Mouse (Mus musculus) olfactory bulb, adult 2 months (tissue): ENCODE results near the gene Nod1.

ENCODE experiments used
- CTCF ChIP-seq: fragments of 200-500 bp; IDR thresholded peaks from 2 replicates; pipeline ENCODE4 v1.5.1; 2012; ENCODE audit warnings: low read depth, mild to moderate bottlenecking, low read length, moderate library complexity; ENCODE audit not compliant: insufficient read depth
- POLR2A ChIP-seq: fragments of 200-500 bp; IDR thresholded peaks from 2 replicates; pipeline ENCODE4 v1.6.1; 2012; ENCODE audit warnings: mild to moderate bottlenecking, low read depth, low read length, moderate library complexity; ENCODE audit not compliant: insufficient read depth

- TF ChIP-seq CTCF, result no peak
- TF ChIP-seq POLR2A, result no peak
Observed at GRCm38 (mm10) chr6:54943292-54943691, 29.1 kb downstream of the Nod1 start.
